Mouse (Mus musculus) C2C12 (cell line): ENCODE measurements around the gene Rpl9-ps6. TPM values are rescaled to one million over a fixed set of nuclear protein-coding genes. Genes with fewer than 3 reads are reported as not detected.

Experiments
- H3K27me3 ChIP-seq: one replicate; pipeline ENCODE4 v1.6.1; 2011; ENCODE audit not compliant: control insufficient read depth, insufficient read depth, insufficient read length
- H3K36me3 ChIP-seq: one replicate; pipeline ENCODE4 v1.6.1; 2011; ENCODE audit not compliant: control insufficient read depth, insufficient read depth
- H3K4me3 ChIP-seq: one replicate; pipeline ENCODE4 v1.5.1; 2011; ENCODE audit warnings: mild to moderate bottlenecking, control low read depth; ENCODE audit not compliant: poor library complexity, insufficient read depth, severe bottlenecking
- H3K79me2 ChIP-seq: one replicate; pipeline ENCODE4 v1.6.1; 2011; ENCODE audit not compliant: control insufficient read depth, insufficient read depth
- H3K79me3 ChIP-seq: one replicate; pipeline ENCODE4 v1.6.1; 2011; ENCODE audit warnings: low read depth, control low read depth
- H3ac ChIP-seq: one replicate; pipeline ENCODE3; 2011; ENCODE audit warnings: low read depth; ENCODE audit not compliant: control insufficient read depth, insufficient read length
- CEBPB ChIP-seq: IDR thresholded peaks from one replicate; pipeline ENCODE4 v1.6.1; 2011; ENCODE audit warnings: low read depth, mild to moderate bottlenecking, control low read depth, moderate library complexity
- CTCF ChIP-seq: IDR thresholded peaks from one replicate; pipeline ENCODE4 v1.5.1; 2011; ENCODE audit not compliant: control insufficient read depth, insufficient read depth, insufficient read length
- FOSL1 ChIP-seq: IDR thresholded peaks from one replicate; pipeline ENCODE4 v1.8.0; 2011; ENCODE audit warnings: mild to moderate bottlenecking, low read length; ENCODE audit not compliant: poor library complexity, insufficient read depth, severe bottlenecking
- MAX ChIP-seq: IDR thresholded peaks from one replicate; pipeline ENCODE4 v1.6.1; 2011; ENCODE audit warnings: mild to moderate bottlenecking, control low read depth
- MYOD1 ChIP-seq: IDR thresholded peaks from one replicate; pipeline ENCODE4 v1.6.1; 2011; ENCODE audit warnings: low read depth; ENCODE audit not compliant: control insufficient read depth, insufficient read length
- MYOG ChIP-seq: IDR thresholded peaks from one replicate; pipeline ENCODE4 v1.6.1; 2011; ENCODE audit not compliant: control insufficient read depth, insufficient read length; ENCODE audit errors: extremely low read depth
- USF1 ChIP-seq: IDR thresholded peaks from one replicate; pipeline ENCODE4 v1.6.1; 2011; ENCODE audit warnings: low read depth, mild to moderate bottlenecking, control low read depth, moderate library complexity
- long read RNA-seq, 2 experiments: library from polyadenylated mRNA; unstranded; transcript quantifications; one replicate each; pipeline ENCODE4 v2.0.0; 2019 to 2020
- polyA plus RNA-seq: library from polyadenylated mRNA; unstranded; fragments of >200 nt; fragmentation: generic; extraction: Trizol; gene quantifications from one replicate; pipeline ENCODE4 v1.2.1, GENCODE M21; 2012; ENCODE audit warnings: missing spikeins

The Rpl9-ps6 gene
- 53.1 TPM for polyA plus RNA-seq
- long read RNA-seq, experiment 1, transcript Rpl9-ps6-201 (1 exons, 714 nt): major isoform, 221 of 221 reads
- long read RNA-seq, experiment 1, partial matches to known transcripts: 0 of 221 reads
- long read RNA-seq, experiment 1, other reads (novel, unspliced or antisense): 0 of 221 reads
- long read RNA-seq, experiment 2, transcript Rpl9-ps6-201 (1 exons, 714 nt): major isoform, 32 of 32 reads
- long read RNA-seq, experiment 2, partial matches to known transcripts: 0 of 32 reads
- long read RNA-seq, experiment 2, other reads (novel, unspliced or antisense): 0 of 32 reads

DNA sequence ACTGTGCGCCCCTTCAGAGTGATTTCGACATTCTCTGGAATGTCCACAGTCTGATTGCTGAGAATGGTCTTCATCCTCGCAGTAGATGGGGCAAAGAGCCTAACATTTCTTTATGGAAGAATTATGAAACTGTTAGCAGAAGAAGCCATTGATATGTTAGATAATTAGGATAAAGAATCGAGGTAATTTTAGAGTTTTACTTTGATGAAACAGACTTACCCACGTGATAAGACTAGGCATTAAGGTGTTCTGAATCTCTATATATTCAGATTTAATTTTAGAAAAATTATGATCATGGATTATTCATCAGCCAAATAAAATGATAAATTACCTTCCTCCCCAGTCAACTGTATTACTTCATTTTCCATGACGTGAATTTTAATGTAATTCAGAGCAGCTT lies at the start of gene Rpl9-ps6:
Gene Rpl9-ps6, minus strand, starts transcription at position 101 of the 400 bp plus-strand sequence.
- Histone ChIP-seq H3ac (no peak within 1 kb of the TSS), H3K79me2 (no peaks in the 10 kb centered on the region), H3K36me3 (no peaks in the 10 kb centered on the region), H3K79me3 (no peaks in the 10 kb centered on the region), H3K27me3 (no peaks in the 10 kb centered on the region), H3K4me3 (no peak within 1 kb of the TSS)
- no peak for TF ChIP-seq MAX
- TF ChIP-seq USF1: no peak
- TF ChIP-seq MYOG: no peak
- TF ChIP-seq MYOD1: no peak
- no peak for TF ChIP-seq CEBPB
- TF ChIP-seq CTCF: no peak
- no peak for TF ChIP-seq FOSL1

DNA sequence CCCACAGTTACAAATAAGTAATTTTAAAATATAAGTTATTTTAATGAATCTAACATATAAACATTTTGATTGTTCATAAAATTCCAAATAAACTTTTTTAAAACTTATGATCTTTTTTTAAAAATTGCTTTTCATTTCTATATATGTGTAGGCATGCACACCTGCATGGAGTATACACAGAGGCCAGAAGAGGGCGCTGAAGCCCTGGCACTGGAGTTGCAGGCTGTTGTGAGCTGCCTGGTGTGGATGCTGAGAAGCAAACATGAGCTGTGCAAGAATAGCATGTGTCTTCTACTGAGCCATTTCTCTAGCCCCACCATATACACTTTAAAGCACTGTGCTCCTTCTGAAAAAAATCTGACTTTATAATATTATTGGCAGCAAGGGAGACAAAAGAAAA lies 46.1 kb upstream of the Rpl9-ps6 start:
- peaks cover 63% of the 10 kb centered on the region for H3K36me3 ChIP-seq
- TF ChIP-seq MYOG (no peak), CTCF (no peak), FOSL1 (no peak), CEBPB (no peak), USF1 (no peak), MAX (no peak), MYOD1 (no peak)

DNA sequence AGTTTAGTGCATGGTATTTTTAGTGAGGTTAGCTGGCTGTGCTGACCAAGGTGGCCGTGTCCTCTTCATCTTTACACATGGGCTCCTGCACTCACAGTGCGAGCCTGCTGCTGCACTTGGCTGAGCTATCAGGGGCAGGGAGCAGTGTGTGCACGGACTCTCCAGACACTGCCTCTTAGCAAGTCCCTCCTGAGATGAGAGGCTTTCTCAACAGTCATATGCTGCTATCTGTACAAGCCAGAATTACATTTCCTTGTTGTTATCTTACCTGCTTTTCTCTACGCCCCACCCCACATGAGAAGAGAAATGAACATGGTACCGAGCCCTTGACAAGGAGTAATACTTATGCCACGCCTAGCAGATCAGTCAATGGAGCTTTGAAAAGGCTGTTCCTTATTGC lies 44.6 kb upstream of the Rpl9-ps6 start:
- TF ChIP-seq MYOD1: no peak
- no peak for TF ChIP-seq CEBPB
- no peak for TF ChIP-seq MAX
- TF ChIP-seq FOSL1: no peak
- TF ChIP-seq MYOG: no peak
- no peak for TF ChIP-seq USF1
- TF ChIP-seq CTCF: no peak
- peaks cover 77% of the 10 kb centered on the region for H3K36me3 ChIP-seq
- peaks cover 37% of the 10 kb centered on the region for H3K79me2 ChIP-seq
- H3K79me3 ChIP-seq: peaks cover 7% of the 10 kb centered on the region
- H3ac ChIP-seq: no peak overlapping the region
- no peaks in the 10 kb centered on the region for H3K27me3 ChIP-seq
- no peak overlapping the region for H3K4me3 ChIP-seq

More for the DNA sequence above, 46.1 kb upstream of the Rpl9-ps6 start:
- peaks cover 5% of the 10 kb centered on the region for H3K79me3 ChIP-seq
- H3K4me3 ChIP-seq: no peak overlapping the region
- H3K27me3 ChIP-seq: no peaks in the 10 kb centered on the region
- no peak overlapping the region for H3ac ChIP-seq
- H3K79me2 ChIP-seq: peaks cover 31% of the 10 kb centered on the region

DNA sequence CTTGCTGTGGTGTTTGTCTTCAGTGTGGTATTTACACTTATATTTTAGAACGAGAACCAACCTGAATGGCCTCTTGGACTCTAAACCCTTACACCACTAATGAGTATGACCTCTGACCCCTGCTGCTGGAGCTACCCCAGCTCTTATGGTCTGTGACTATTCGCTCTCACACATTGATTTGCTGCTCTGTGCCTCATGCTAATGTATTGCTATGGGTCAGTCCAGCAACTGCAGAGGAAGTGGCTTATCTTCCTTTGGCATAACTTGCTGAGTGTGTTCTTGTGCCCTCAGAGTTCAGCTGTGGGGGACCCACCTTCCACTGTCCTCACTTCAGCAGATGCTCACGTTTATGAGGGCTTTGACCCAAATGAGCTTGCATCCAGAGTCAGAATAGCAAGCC lies 43.9 kb upstream of the Rpl9-ps6 start:
- Histone ChIP-seq H3K36me3 (peaks cover 77% of the 10 kb centered on the region), H3K4me3 (no peak overlapping the region), H3K79me2 (peaks cover 38% of the 10 kb centered on the region), H3K27me3 (no peaks in the 10 kb centered on the region), H3ac (no peak overlapping the region), H3K79me3 (peaks cover 7% of the 10 kb centered on the region)
- TF ChIP-seq MAX: no peak
- no peak for TF ChIP-seq MYOD1
- no peak for TF ChIP-seq FOSL1
- TF ChIP-seq MYOG: no peak
- no peak for TF ChIP-seq USF1
- no peak for TF ChIP-seq CEBPB
- TF ChIP-seq CTCF: no peak

DNA sequence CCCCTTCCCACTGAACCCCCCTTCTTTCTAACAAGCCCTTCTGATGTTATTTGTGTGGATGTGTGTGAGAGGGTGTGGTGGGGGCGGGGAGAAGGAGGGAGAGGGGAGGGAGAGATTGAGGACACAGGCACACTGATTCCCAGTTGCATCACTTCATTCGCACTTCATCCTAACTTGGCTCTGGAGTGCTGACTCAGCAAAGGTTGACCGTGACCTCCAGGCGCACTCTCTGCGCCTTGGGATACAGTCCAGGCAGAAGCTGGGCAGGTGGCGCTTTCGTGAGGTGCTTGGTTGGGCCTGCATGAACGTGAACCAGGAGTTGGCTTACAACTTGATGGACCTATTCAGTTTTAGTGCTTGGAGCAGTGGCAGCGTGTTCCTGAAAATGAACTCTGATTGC lies 41.1 kb upstream of the Rpl9-ps6 start:
- no peak overlapping the region for H3K4me3 ChIP-seq
- peaks cover 58% of the 10 kb centered on the region for H3K79me2 ChIP-seq
- no peak for TF ChIP-seq MYOG
- no peak for TF ChIP-seq USF1
- no peak for TF ChIP-seq CEBPB
- TF ChIP-seq MAX: no peak
- TF ChIP-seq CTCF: no peak
- no peak for TF ChIP-seq FOSL1
- no peak for TF ChIP-seq MYOD1
- peaks cover 15% of the 10 kb centered on the region for H3K79me3 ChIP-seq
- peaks cover 59% of the 10 kb centered on the region for H3K36me3 ChIP-seq
- H3ac ChIP-seq: no peak overlapping the region
- H3K27me3 ChIP-seq: no peaks in the 10 kb centered on the region

DNA sequence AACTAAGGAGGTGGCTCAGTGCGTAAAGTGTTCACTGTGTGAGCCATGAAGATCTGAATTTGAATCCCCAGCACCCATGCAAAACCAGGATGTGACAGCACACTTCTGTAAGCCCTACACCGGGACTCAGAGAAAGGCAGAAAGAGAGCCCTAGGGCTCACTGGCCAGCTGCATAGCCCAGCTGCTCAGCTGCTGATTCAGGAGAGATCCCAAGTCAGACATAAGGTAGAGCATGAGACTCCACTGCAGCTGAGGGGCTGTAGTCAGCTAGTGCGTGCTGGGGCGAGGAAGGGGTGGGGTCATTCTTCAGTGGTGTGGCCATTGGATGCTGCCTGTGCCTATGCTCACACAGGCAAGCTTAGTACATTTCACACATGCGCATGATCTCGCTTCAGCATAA lies 40.7 kb upstream of the Rpl9-ps6 start:
- TF ChIP-seq MAX: no peak
- TF ChIP-seq CEBPB: no peak

More for the DNA sequence above, 40.7 kb upstream of the Rpl9-ps6 start:
- Histone ChIP-seq H3K4me3 (no peak overlapping the region), H3K79me3 (peaks cover 15% of the 10 kb centered on the region), H3K79me2 (peaks cover 62% of the 10 kb centered on the region), H3K27me3 (no peaks in the 10 kb centered on the region), H3K36me3 (peaks cover 55% of the 10 kb centered on the region), H3ac (no peak overlapping the region)
